ENCODE assay signal across 18 mouse cellular contexts in the genomic region with DNA sequence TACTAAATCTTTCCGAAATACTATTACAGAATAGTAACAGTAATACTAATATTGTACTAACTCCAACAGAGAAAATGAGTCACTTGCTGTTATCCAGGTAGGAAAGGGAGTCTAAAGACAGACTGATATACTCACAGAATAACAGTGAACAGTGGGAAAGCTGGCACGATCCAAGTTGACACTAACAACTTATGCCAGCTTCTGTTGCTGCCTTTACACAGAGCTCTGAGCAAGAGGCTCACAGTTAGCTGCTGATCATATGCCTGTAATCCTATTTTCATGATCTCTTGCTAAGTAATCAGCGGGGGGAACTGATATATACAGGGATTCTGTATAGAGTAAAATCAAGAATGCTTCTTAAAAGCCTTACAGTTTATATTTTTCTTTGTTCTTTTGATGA.
DNase-seq lines count a peak whose midpoint lies in the region; ATAC-seq lines count a peak whose summit lies in the region.
"Had no signal": no experiment of that assay in that cellular context is flagged by ENCODE, and none has a peak within 500 bp of the region (broad histone marks: within the 10 kb centered on the region; RNA-seq: fewer than 3 reads in every experiment).

No protein-coding gene starts in this region.

- H3K36me3 ChIP-seq in midbrain, embryonic 14.5 days (ENCODE audit: control insufficient read depth, insufficient read depth, low read length): no peaks in the 10 kb centered on the region
- no peaks in the 10 kb centered on the region for H3K36me3 ChIP-seq in midbrain, embryonic 13.5 days
- H3K36me3 ChIP-seq in liver, embryonic 11.5 days (ENCODE audit: control insufficient read depth, insufficient read depth, low read length): no peaks in the 10 kb centered on the region
- H3K36me3 ChIP-seq: embryonic facial prominence, embryonic 12.5 days; heart, embryonic 13.5 days; hindbrain, embryonic 13.5 days; intestine, embryonic 15.5 days had no signal

- no peak overlapping the region for H3K27ac ChIP-seq in midbrain, embryonic 14.5 days (replicated peaks; ENCODE audit: low read depth, low read length)
- H3K27ac ChIP-seq in midbrain, embryonic 13.5 days: no peak overlapping the region
- no peak overlapping the region for H3K27ac ChIP-seq in liver, embryonic 11.5 days (ENCODE audit: low read depth, low read length)
- H3K27ac ChIP-seq: embryonic facial prominence, embryonic 12.5 days; heart, embryonic 13.5 days; hindbrain, embryonic 13.5 days; intestine, embryonic 15.5 days had no signal

- H3K4me3 ChIP-seq in midbrain, embryonic 14.5 days (replicated peaks; ENCODE audit: low read depth, low read length): no peak overlapping the region
- H3K4me3 ChIP-seq in midbrain, embryonic 13.5 days (replicated peaks): no peak overlapping the region
- no peak overlapping the region for H3K4me3 ChIP-seq in liver, embryonic 11.5 days (ENCODE audit: low read depth, low read length)
- H3K4me3 ChIP-seq: embryonic facial prominence, embryonic 12.5 days; heart, embryonic 13.5 days; hindbrain, embryonic 13.5 days; intestine, embryonic 15.5 days had no signal

- H3K9me3 ChIP-seq in midbrain, embryonic 14.5 days (ENCODE audit: control insufficient read depth, low read length): no peaks in the 10 kb centered on the region
- H3K9me3 ChIP-seq in midbrain, embryonic 13.5 days: no peaks in the 10 kb centered on the region
- no peaks in the 10 kb centered on the region for H3K9me3 ChIP-seq in liver, embryonic 11.5 days (ENCODE audit: control insufficient read depth, low read length)
- H3K9me3 ChIP-seq: embryonic facial prominence, embryonic 12.5 days; heart, embryonic 13.5 days; hindbrain, embryonic 13.5 days; intestine, embryonic 15.5 days had no signal

- no peak overlapping the region for H3K4me2 ChIP-seq in midbrain, embryonic 14.5 days (ENCODE audit: low read length)
- H3K4me2 ChIP-seq in midbrain, embryonic 13.5 days (replicated peaks): no peak overlapping the region
- H3K4me2 ChIP-seq in liver, embryonic 11.5 days: no peak overlapping the region
- H3K4me2 ChIP-seq: embryonic facial prominence, embryonic 12.5 days; heart, embryonic 13.5 days; hindbrain, embryonic 13.5 days; intestine, embryonic 15.5 days had no signal

- no peaks in the 10 kb centered on the region for H3K4me1 ChIP-seq in midbrain, embryonic 14.5 days (ENCODE audit: control insufficient read depth, insufficient read depth, low read length)
- H3K4me1 ChIP-seq in midbrain, embryonic 13.5 days (replicated peaks): 0 out of 2 replicates have a peak, but pooled peaks cover 4% of the 10 kb centered on the region
- no peaks in the 10 kb centered on the region for H3K4me1 ChIP-seq in liver, embryonic 11.5 days (replicated peaks; ENCODE audit: control insufficient read depth, insufficient read depth, low read length)
- H3K4me1 ChIP-seq: embryonic facial prominence, embryonic 12.5 days; hindbrain, embryonic 13.5 days; intestine, embryonic 15.5 days had no signal

- no peak for DNase-seq in frontal cortex, postnatal 10 days (ENCODE audit: low spot score in 2 of 2)
- DNase-seq in midbrain, embryonic 14.5 days: peak; percentile 11
- peak; percentile 9 for DNase-seq in retina, embryonic 14.5 days (ENCODE audit: low spot score)
- DNase-seq in layer of hippocampus, adult 9-10 months (ENCODE audit: low spot score): no peak
- DNase-seq in liver, embryonic 11.5 days (ENCODE audit: low spot score): no peak
- DNase-seq: adrenal gland, adult 2 months; adrenal gland, postnatal 36 days; cerebellum, adult 11-12 months; forebrain, postnatal 0 days; gastrocnemius, postnatal 36 days; heart, adult 11 months; heart, postnatal 4 days had no signal

- no peaks in the 10 kb centered on the region for H3K27me3 ChIP-seq in midbrain, embryonic 14.5 days (ENCODE audit: control insufficient read depth, insufficient read depth, low read length)
- H3K27me3 ChIP-seq in midbrain, embryonic 13.5 days: peaks cover 5% of the 10 kb centered on the region; the same call in 1 of the 2 replicates
- H3K27me3 ChIP-seq in liver, embryonic 11.5 days (replicated peaks; ENCODE audit: control insufficient read depth, insufficient read depth, low read length): no peaks in the 10 kb centered on the region
- H3K27me3 ChIP-seq: embryonic facial prominence, embryonic 12.5 days; heart, embryonic 13.5 days; hindbrain, embryonic 13.5 days; intestine, embryonic 15.5 days had no signal

- 77% methylated on average over 3 of the region's 3 CpGs for WGBS in midbrain, embryonic 14.5 days
- WGBS in midbrain, embryonic 13.5 days: 88% methylated on average over 3 of the region's 3 CpGs
- WGBS in liver, embryonic 11.5 days: 84% methylated on average over 3 of the region's 3 CpGs

- 0 out of 2 replicates have a peak, but pooled peaks have one; percentile 42 for ATAC-seq in frontal cortex, adult (ENCODE audit: low TSS enrichment)
- no peak for ATAC-seq in midbrain, embryonic 14.5 days (ENCODE audit: low FRiP score, low TSS enrichment)
- ATAC-seq in midbrain, embryonic 13.5 days: no peak
- no peak for ATAC-seq in liver, embryonic 11.5 days (replicated peaks; ENCODE audit: low FRiP score)
- ATAC-seq: forebrain, postnatal 0 days; intestine, embryonic 15.5 days had no signal

- H3K9ac ChIP-seq in midbrain, embryonic 14.5 days (replicated peaks; ENCODE audit: low read length): no peak overlapping the region
- no peak overlapping the region for H3K9ac ChIP-seq in midbrain, embryonic 13.5 days (replicated peaks)
- H3K9ac ChIP-seq in liver, embryonic 11.5 days (ENCODE audit: low read depth, low read length): no peak overlapping the region
- H3K9ac ChIP-seq: embryonic facial prominence, embryonic 12.5 days; forebrain, postnatal 0 days; heart, embryonic 13.5 days; hindbrain, embryonic 13.5 days; intestine, embryonic 15.5 days had no signal

Comparison
In these comparisons a context has a peak if more than half of its experiments do, and no peak if none do; other contexts are left out.
1. DNase-seq: peak in midbrain, embryonic 14.5 days (single experiment) and retina, embryonic 14.5 days (single experiment); none in frontal cortex, postnatal 10 days (0 of 2), layer of hippocampus, adult 9-10 months (single experiment) and liver, embryonic 11.5 days (single experiment).